Mouse (Mus musculus) lung, postnatal 14 days (tissue): ENCODE measurements around the gene Slfn8.
A peak's percentile ranks its signal among the peaks of the same experiment; 100 is the strongest.
"Not testable (repeated sequence)": the region's sequence is repeated elsewhere in the genome, so short reads cannot be mapped to it uniquely, and the experiment has no call there.

Experiments used
- DNase-seq: peaks from one replicate; pipeline ENCODE4 v3.0.0; 2021

Gene Slfn8

GRCm38 (mm10) chr11:83020621-83021020 lies at the start of gene Slfn8:
Gene Slfn8, minus strand, starts transcription at chr11:83020810.
- peak; percentile 16 for DNase-seq

DNA sequence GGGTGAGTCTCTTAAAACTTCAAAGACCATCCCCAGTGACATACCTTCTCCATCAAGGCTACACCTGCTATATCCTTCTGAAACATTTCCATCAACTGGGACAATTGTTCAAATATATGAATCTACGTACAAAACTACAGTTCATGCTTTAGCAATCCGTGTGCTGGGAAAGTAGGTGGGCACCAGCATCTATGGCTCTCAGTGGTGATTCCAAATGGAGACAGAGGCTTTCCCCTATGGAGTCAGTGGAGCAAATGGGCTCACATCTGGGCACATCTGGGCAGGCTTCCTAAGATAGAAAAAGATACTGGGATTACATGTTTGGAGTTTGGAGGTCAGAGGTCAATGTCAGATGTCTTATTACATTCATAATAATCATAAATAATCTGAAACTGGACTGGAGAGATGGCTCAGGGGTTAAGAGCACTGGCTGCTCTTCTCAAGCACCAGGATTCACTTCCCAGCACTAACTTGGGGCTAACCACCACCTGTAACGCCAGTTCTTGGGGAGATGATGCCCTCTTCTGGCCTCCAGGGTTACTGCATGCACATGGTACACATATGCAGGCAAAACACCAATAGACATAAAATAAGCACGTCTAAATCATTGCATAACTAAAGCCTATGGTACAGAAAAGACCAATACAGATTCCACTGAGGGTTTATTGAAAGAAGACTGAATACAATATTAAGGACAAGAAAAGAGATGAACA lies 47.5 kb upstream of the Slfn8 start:
- DNase-seq: no peak

GRCm38 (mm10) chr11:83066640-83067531 lies 46.3 kb upstream of the Slfn8 start:
- DNase-seq: no peak

- DNase-seq: no peak
Observed at GRCm38 (mm10) chr11:83065441-83066344, 45.1 kb upstream of the Slfn8 start.

GRCm38 (mm10) chr11:83064946-83065345 lies 44.3 kb upstream of the Slfn8 start, which contains the start of gene Slfn2:
Gene Slfn2, plus strand, starts transcription at chr11:83065112.
- no peak for DNase-seq

DNA sequence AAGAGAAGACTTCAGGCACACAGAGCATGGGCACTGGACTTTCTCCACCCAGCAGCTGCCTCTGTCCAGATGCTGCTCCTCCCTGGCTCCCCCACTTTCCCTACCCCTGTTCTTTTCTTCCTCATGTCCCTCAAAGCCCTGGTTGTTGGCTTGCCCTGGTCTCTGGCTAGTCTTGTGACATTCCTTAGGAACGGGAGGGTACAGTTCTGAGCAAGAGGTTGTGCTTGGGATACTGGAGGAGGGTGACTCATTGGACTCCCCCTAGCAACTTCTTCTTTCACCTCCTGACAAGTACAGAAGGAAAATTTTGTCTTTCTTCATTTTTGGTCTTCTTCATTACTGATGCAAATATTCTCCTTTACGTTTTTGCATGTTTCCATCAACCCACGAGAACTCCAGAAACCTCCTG lies 43.3 kb upstream of the Slfn8 start:
- no peak for DNase-seq

- DNase-seq: no peak
Observed at GRCm38 (mm10) chr11:83063126-83063525, 42.5 kb upstream of the Slfn8 start.

DNA sequence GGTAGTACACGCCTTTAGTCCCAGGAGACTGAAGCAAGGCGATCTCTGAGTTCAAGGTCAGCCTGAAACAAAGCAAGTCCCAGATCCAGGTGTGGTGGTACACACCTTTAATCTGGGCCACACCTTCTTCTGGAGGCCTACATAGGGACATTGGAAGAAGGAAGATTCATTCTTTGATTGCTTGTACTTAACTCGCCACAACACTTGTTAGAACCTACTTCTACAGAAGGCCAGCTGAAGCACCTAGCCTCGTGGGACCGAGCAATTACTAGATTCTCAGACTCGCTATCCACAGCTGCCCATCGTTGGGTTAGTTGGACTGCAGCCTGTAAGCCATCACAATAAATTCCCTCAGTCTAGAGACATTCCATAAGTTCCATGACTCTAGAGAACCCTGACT lies 41.2 kb upstream of the Slfn8 start:
- no peak for DNase-seq

DNA sequence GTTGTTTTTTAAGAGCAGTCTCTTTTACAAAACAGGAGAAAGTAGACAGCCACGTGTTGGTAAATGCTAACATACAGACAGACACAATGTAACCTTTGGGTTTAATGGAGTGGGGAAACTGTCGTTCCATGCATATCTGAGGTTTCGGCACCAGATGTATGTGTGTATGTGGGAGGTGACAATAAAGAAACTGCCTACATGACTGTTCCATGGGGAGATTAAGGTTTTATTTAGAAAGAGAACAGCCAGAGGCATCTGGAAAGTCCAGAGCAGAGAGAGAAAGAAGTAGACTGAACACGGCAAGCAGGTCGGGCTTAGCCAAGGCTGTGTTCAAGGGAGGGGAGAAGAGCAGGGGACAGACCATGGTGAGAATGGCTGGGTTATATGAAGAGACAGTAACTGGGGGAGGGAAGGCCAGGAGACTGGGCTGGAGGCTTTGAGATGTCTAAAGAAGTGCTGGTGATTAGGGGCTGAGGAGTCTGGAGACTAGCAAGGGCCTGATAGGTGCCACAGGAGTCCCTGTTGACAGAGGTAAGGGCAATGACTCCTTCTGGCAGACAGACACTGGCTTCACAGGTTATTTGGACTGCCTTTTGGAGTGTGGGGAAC lies 39.9 kb upstream of the Slfn8 start:
- DNase-seq: no peak

DNA sequence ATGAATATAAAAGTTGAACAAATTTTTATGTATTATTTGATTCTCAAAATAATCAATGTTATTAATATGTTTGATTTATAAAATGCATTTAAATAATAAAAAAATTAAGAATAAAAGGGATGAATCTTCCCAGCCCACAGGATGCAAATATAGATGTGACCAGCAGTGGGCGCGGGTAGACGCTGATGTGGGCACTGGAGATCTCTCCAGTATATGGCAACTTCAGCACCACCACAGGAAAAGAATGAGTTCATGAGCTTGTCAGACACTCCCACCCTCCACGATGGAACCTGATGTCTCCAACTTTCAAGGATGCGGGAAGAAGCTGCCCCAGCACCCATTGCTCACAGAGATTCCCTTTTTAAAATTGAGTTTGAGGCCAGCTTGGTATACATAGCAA lies 37.3 kb upstream of the Slfn8 start:
- peak; percentile 68 for DNase-seq

DNA sequence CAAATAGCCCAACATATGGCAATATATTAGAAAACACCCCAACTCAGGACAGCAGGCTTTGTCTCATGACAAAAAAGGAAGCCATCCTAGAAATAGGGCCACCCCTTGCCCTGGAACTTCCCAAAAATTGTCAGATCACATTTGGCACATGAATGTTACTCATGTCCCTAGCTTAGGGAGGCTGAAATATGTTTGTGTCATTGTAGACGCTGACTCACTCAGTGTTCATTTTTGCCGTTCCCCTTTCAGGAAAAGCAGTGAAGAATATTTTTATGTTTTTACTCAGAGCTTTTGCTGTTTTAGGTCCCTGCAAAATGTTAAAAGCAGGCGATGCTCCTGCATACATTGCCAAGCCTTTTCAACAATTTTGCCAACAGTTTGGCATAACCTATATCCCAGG lies 25.0 kb upstream of the Slfn8 start:
- DNase-seq: no peak

- no peak for DNase-seq
Observed at GRCm38 (mm10) chr11:83043891-83044290, 23.3 kb upstream of the Slfn8 start.

DNA sequence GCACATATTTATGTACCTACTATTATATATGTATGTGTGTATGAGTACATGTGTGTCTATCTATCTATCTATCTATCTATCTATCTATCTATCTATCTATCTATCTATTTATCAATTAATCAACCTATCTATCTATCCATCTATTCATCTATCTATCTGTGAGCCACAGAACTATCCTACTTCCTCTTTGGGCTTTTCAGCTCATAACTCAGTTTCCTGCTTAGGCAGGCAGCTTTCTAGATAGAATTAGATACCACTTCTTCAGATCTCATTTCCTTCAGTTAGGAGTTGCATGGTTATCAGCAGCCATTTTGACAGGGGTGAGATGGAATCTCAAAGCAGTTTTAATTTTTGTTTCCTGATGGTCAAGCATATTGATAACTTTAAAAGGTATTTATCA lies 20.4 kb upstream of the Slfn8 start:
- DNase-seq: no peak

DNA sequence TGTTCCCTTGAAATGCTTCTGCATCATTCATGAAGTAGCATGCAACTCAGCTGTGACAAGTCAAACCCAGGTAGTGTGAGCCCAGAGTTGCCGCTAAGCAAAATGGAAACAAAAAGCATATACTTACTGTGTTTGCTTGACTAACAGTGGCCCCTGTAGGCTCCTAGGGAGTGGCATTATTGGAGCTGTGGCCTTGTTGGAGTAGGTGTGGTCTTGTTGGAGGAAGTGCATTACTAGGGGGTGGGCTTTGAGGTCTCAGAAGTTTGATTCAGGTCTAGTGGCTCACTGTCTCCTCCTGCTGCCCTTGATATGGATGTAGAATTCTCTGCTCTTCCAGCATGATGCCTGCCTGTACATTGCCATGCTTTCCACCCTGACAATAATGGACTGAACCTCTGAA lies 19.7 kb upstream of the Slfn8 start:
- no peak for DNase-seq

GRCm38 (mm10) chr11:83039796-83040195 lies 19.2 kb upstream of the Slfn8 start:
- DNase-seq: no peak

- no peak for DNase-seq
Observed at GRCm38 (mm10) chr11:83039156-83039555, 18.5 kb upstream of the Slfn8 start.

- not testable (repeated sequence) for DNase-seq
Observed at GRCm38 (mm10) chr11:83038686-83039085, 18.1 kb upstream of the Slfn8 start.

DNA sequence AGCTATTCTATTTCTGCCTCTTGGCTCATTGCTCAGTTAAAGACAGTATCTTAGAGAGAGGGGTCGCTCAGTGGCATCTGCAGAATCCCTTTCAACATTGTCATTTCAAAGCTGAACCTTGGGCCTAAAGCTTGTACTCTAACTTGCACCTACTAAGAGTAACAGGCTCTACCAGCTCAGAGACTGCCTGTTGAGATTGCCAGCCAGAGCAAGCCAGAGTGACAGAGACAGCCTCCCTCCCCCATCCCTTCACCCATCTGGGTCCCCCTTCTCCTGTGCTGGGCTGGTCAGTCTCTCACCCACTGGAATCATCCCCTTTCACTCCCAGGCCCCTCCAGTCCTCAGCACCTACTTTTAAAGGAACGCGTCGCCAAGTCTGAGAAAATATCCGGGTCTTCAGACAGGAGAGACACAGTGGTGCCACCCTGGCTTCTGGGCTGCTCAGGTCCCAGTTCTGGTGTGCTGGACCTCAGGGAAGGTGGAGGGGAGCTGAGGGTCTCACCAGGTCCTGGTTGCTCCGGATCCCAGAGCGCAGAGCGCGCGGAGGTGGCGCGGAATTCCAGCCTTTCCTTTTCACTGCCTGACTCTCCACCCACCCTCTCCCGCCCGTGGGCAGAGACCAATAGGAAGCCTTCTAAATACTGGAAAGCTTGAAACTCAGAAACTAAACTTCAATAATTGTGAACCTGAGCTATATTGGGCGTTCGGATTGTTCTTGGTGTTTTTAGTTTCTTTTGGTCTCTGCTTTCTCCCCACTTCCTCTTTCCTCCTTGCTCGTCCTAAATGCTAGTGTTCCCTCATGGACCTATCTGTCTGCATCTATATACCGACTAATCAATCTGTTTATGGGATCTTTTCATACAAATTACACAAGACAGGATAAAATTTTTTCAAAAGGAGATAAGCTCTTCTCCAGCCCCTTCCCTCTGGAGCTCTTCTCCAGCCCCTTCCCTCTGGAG lies 770 bp downstream of the Slfn8 start:
- not testable (repeated sequence) for DNase-seq

DNA sequence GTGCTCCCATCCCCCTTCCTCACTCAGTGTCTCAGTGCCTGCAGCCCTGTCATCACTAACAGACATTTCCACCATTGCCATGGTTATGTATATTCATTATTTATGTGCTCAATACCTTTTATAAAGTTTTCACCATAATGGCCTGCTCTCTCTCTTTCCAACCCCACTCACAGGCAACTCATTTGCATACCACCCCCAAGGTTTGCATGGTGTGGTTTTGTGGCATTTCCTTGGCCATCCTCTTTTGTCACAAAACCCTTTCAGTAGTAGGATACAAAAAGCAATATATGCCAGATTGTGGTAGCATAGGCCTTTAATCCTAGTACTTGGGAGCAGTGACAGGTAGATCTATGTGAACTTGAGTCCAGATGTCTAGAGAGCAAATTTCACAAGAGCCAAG lies 4.5 kb downstream of the Slfn8 start:
- DNase-seq: no peak

GRCm38 (mm10) chr11:83013356-83013755 lies 7.3 kb downstream of the Slfn8 start:
- DNase-seq: no peak

- DNase-seq: peak; percentile 34
Observed at GRCm38 (mm10) chr11:82991469-82992166, 29.0 kb downstream of the Slfn8 start, which contains the start of gene Slfn9. Gene Slfn9, minus strand, starts transcription at chr11:82991830.
